Mouse (Mus musculus): ENCODE measurements at regions not wholly inside any gene's neighbourhood (a gene's known extent, or its start where the extent isn't known, plus 50 kb on each side); places are given as distances from the start of the nearest gene placed in this dataset.
"Not testable (repeated sequence)": the region's sequence is repeated elsewhere in the genome, so short reads cannot be mapped to it uniquely, and the experiment has no call there.

- H3K36me3 ChIP-seq: no peaks in the 10 kb centered on the region
- no peak overlapping the region for H3K27ac ChIP-seq (replicated peaks)
- WGBS: 91% methylated on average over 1 of the region's 1 CpGs
- no peaks in the 10 kb centered on the region for H3K4me1 ChIP-seq (replicated peaks)
- no peak overlapping the region for H3K9ac ChIP-seq
- no peaks in the 10 kb centered on the region for H3K27me3 ChIP-seq
- no peaks in the 10 kb centered on the region for H3K9me3 ChIP-seq
- no peak overlapping the region for H3K4me3 ChIP-seq
- H3K4me2 ChIP-seq: no peak overlapping the region
- ATAC-seq (ENCODE audit: low FRiP score, low read depth): no peak
Observed at GRCm38 (mm10) chr10:126299962-126300361, 334.0 kb downstream of the Lrig3 start.

- H3K4me1 ChIP-seq (replicated peaks): no peaks in the 10 kb centered on the region
- ATAC-seq (ENCODE audit: low FRiP score, low read depth): no peak
- no peaks in the 10 kb centered on the region for H3K27me3 ChIP-seq
- H3K27ac ChIP-seq (replicated peaks): no peak overlapping the region
- H3K9me3 ChIP-seq: no peaks in the 10 kb centered on the region
- H3K9ac ChIP-seq: no peak overlapping the region
- WGBS: 84% methylated on average over 6 of the region's 6 CpGs
- H3K4me3 ChIP-seq: no peak overlapping the region
- no peak overlapping the region for H3K4me2 ChIP-seq
- no peaks in the 10 kb centered on the region for H3K36me3 ChIP-seq
Observed at GRCm38 (mm10) chr10:126298211-126298610, 332.2 kb downstream of the Lrig3 start.

GRCm38 (mm10) chr10:126295853-126296252, 329.9 kb downstream of the Lrig3 start:
- H3K36me3 ChIP-seq: no peaks in the 10 kb centered on the region
- no peak overlapping the region for H3K9ac ChIP-seq
- H3K9me3 ChIP-seq: no peaks in the 10 kb centered on the region
- ATAC-seq (ENCODE audit: low FRiP score, low read depth): no peak
- no peak overlapping the region for H3K4me3 ChIP-seq
- no peaks in the 10 kb centered on the region for H3K4me1 ChIP-seq (replicated peaks)
- no peak overlapping the region for H3K4me2 ChIP-seq
- H3K27ac ChIP-seq (replicated peaks): no peak overlapping the region
- no peaks in the 10 kb centered on the region for H3K27me3 ChIP-seq
- WGBS: 70% methylated on average over 7 of the region's 7 CpGs

GRCm38 (mm10) chr10:126291765-126292164, 325.8 kb downstream of the Lrig3 start:
- no peak overlapping the region for H3K4me3 ChIP-seq
- no peaks in the 10 kb centered on the region for H3K9me3 ChIP-seq
- no peak for ATAC-seq (ENCODE audit: low FRiP score, low read depth)
- H3K4me2 ChIP-seq: no peak overlapping the region
- no peaks in the 10 kb centered on the region for H3K36me3 ChIP-seq
- H3K27me3 ChIP-seq: no peaks in the 10 kb centered on the region
- no peaks in the 10 kb centered on the region for H3K4me1 ChIP-seq (replicated peaks)
- H3K9ac ChIP-seq: no peak overlapping the region
- no peak overlapping the region for H3K27ac ChIP-seq (replicated peaks)

GRCm38 (mm10) chr10:126285096-126285495, 319.1 kb downstream of the Lrig3 start:
- H3K27me3 ChIP-seq; H3K4me3 ChIP-seq; H3K4me1 ChIP-seq (replicated peaks); H3K27ac ChIP-seq (replicated peaks); H3K4me2 ChIP-seq; ATAC-seq (ENCODE audit: low FRiP score, low read depth); H3K9me3 ChIP-seq; H3K36me3 ChIP-seq; H3K9ac ChIP-seq: not testable (repeated sequence)
- 94% methylated on average over 8 of the region's 13 CpGs for WGBS

GRCm38 (mm10) chr10:126270376-126270775, 304.4 kb downstream of the Lrig3 start:
- Histone ChIP-seq H3K36me3 (no peaks in the 10 kb centered on the region), H3K9me3 (no peaks in the 10 kb centered on the region), H3K4me3 (no peak overlapping the region), H3K27ac (replicated peaks) (no peak overlapping the region), H3K4me2 (no peak overlapping the region), H3K4me1 (replicated peaks) (no peaks in the 10 kb centered on the region), H3K9ac (no peak overlapping the region), H3K27me3 (no peaks in the 10 kb centered on the region)
- WGBS: 96% methylated on average over 12 of the region's 12 CpGs
- no peak for ATAC-seq (ENCODE audit: low FRiP score, low read depth)

- no peak overlapping the region for H3K27ac ChIP-seq (replicated peaks)
- H3K36me3 ChIP-seq: no peaks in the 10 kb centered on the region
- H3K9ac ChIP-seq: no peak overlapping the region
- no peak overlapping the region for H3K4me3 ChIP-seq
- H3K4me1 ChIP-seq (replicated peaks): no peaks in the 10 kb centered on the region
- WGBS: 93% methylated on average over 2 of the region's 2 CpGs
- H3K9me3 ChIP-seq: no peaks in the 10 kb centered on the region
- H3K4me2 ChIP-seq: no peak overlapping the region
- no peaks in the 10 kb centered on the region for H3K27me3 ChIP-seq
- ATAC-seq (ENCODE audit: low FRiP score, low read depth): no peak
Observed at GRCm38 (mm10) chr10:126267321-126267998, 301.5 kb downstream of the Lrig3 start.

- Histone ChIP-seq H3K4me1 (replicated peaks) (no peaks in the 10 kb centered on the region), H3K4me3 (no peak overlapping the region), H3K27ac (replicated peaks) (no peak overlapping the region), H3K36me3 (no peaks in the 10 kb centered on the region), H3K27me3 (no peaks in the 10 kb centered on the region), H3K9me3 (no peaks in the 10 kb centered on the region), H3K9ac (no peak overlapping the region), H3K4me2 (no peak overlapping the region)
- no peak for ATAC-seq (ENCODE audit: low FRiP score, low read depth)
- WGBS: 68% methylated on average over 8 of the region's 8 CpGs
Observed at GRCm38 (mm10) chr10:126257171-126257570, 291.2 kb downstream of the Lrig3 start.

- no peak overlapping the region for H3K9ac ChIP-seq
- no peak overlapping the region for H3K27ac ChIP-seq (replicated peaks)
- no peaks in the 10 kb centered on the region for H3K36me3 ChIP-seq
- no peaks in the 10 kb centered on the region for H3K27me3 ChIP-seq
- H3K9me3 ChIP-seq: no peaks in the 10 kb centered on the region
- WGBS: 92% methylated on average over 4 of the region's 4 CpGs
- H3K4me3 ChIP-seq: no peak overlapping the region
- no peak for ATAC-seq (ENCODE audit: low FRiP score, low read depth)
- no peaks in the 10 kb centered on the region for H3K4me1 ChIP-seq (replicated peaks)
- H3K4me2 ChIP-seq: no peak overlapping the region
Observed at GRCm38 (mm10) chr10:126254198-126254597, 288.2 kb downstream of the Lrig3 start.

GRCm38 (mm10) chr10:126249176-126249575, 283.2 kb downstream of the Lrig3 start:
- H3K27ac ChIP-seq (replicated peaks): no peak overlapping the region
- H3K9ac ChIP-seq: no peak overlapping the region
- WGBS: 51% methylated on average over 12 of the region's 12 CpGs
- H3K36me3 ChIP-seq: no peaks in the 10 kb centered on the region
- H3K4me2 ChIP-seq: no peak overlapping the region
- no peak for ATAC-seq (ENCODE audit: low FRiP score, low read depth)
- no peaks in the 10 kb centered on the region for H3K9me3 ChIP-seq
- H3K4me1 ChIP-seq (replicated peaks): no peaks in the 10 kb centered on the region
- no peaks in the 10 kb centered on the region for H3K27me3 ChIP-seq
- no peak overlapping the region for H3K4me3 ChIP-seq

GRCm38 (mm10) chr10:126243051-126243450, 277.1 kb downstream of the Lrig3 start:
- no peaks in the 10 kb centered on the region for H3K9me3 ChIP-seq
- H3K4me2 ChIP-seq: no peak overlapping the region
- no peak overlapping the region for H3K4me3 ChIP-seq
- no peak overlapping the region for H3K27ac ChIP-seq (replicated peaks)
- no peak overlapping the region for H3K9ac ChIP-seq
- no peak for ATAC-seq (ENCODE audit: low FRiP score, low read depth)
- no peaks in the 10 kb centered on the region for H3K36me3 ChIP-seq
- H3K4me1 ChIP-seq (replicated peaks): no peaks in the 10 kb centered on the region
- no peaks in the 10 kb centered on the region for H3K27me3 ChIP-seq
- 72% methylated on average over 7 of the region's 7 CpGs for WGBS

GRCm38 (mm10) chr10:126239536-126239935, 273.6 kb downstream of the Lrig3 start:
- Histone ChIP-seq H3K9me3 (no peaks in the 10 kb centered on the region), H3K4me2 (no peak overlapping the region), H3K27ac (replicated peaks) (no peak overlapping the region), H3K4me1 (replicated peaks) (no peaks in the 10 kb centered on the region), H3K4me3 (no peak overlapping the region), H3K36me3 (no peaks in the 10 kb centered on the region), H3K27me3 (no peaks in the 10 kb centered on the region), H3K9ac (no peak overlapping the region)
- WGBS: 44% methylated on average over 4 of the region's 4 CpGs
- no peak for ATAC-seq (ENCODE audit: low FRiP score, low read depth)
